Mouse (Mus musculus) limb, embryonic 12.5 days (tissue): Measurements from ENCODE around the gene AC192777.2. TPM values are rescaled to one million over a fixed set of nuclear protein-coding genes. Genes with fewer than 3 reads are reported as not detected.
"Not testable (repeated sequence)": the region's sequence is repeated elsewhere in the genome, so short reads cannot be mapped to it uniquely, and the experiment has no call there.

Source experiments
- ATAC-seq: fragments of 200-750 bp; cut with Nextera tagmentation; 2 replicates; pipeline ENCODE4 v1.8.0; 2017; ENCODE audit warnings: low read depth, moderate TSS enrichment; ENCODE audit not compliant: insufficient number of reproducible peaks, insufficient read depth, low FRiP score, low TSS enrichment
- H3K27ac ChIP-seq: fragments of 300-500 bp; sonication (generic); 2 replicates; pipeline ENCODE4 v1.5.1; 2016; ENCODE audit warnings: mild to moderate bottlenecking, moderate library complexity
- H3K27me3 ChIP-seq: fragments of 300-500 bp; sonication (generic); 2 replicates; pipeline ENCODE4 v1.6.1; 2016; ENCODE audit warnings: mild to moderate bottlenecking, moderate library complexity
- H3K36me3 ChIP-seq: fragments of 300-500 bp; sonication (generic); 2 replicates; pipeline ENCODE4 v1.6.1; 2016; ENCODE audit warnings: mild to moderate bottlenecking, moderate library complexity
- H3K4me1 ChIP-seq: fragments of 300-500 bp; sonication (generic); replicated peaks from 2 replicates; pipeline ENCODE4 v1.6.1; 2016
- H3K4me2 ChIP-seq: fragments of 300-500 bp; sonication (generic); 2 replicates; pipeline ENCODE4 v1.6.1; 2016; ENCODE audit warnings: mild to moderate bottlenecking, moderate library complexity
- H3K4me3 ChIP-seq: fragments of 300-500 bp; sonication (generic); replicated peaks from 2 replicates; pipeline ENCODE4 v1.5.1; 2016; ENCODE audit warnings: mild to moderate bottlenecking
- H3K9ac ChIP-seq: fragments of 300-500 bp; sonication (generic); replicated peaks from 2 replicates; pipeline ENCODE4 v1.6.1; 2016; ENCODE audit warnings: mild to moderate bottlenecking, moderate library complexity
- H3K9me3 ChIP-seq: fragments of 300-500 bp; sonication (generic); 2 replicates; pipeline ENCODE4 v1.6.1; 2016; ENCODE audit warnings: mild to moderate bottlenecking, moderate library complexity
- WGBS: fragments of 180-500 bp; shearing (Covaris S2); methylation state at CpG from one replicate; pipeline ENCODE4 v1.1.7; 2016; 5-methylcytosine and 5-hydroxymethylcytosine counted together
- microRNA-seq: library from miRNA; unstranded; fragments of <30 nt; microRNA quantifications from one replicate; pipeline ENCODE4, GENCODE M21; 2017
- polyA plus RNA-seq: library from polyadenylated mRNA; unstranded; fragments of >200 nt; fragmentation: Nextera tagmentation; extraction: Ambion mirVana; gene quantifications from 2 replicates; pipeline ENCODE4 v1.2.1, GENCODE M21; 2016

Gene AC192777.2
- polyA plus RNA-seq, result not detected in 2 replicates

GRCm38 (mm10) chr17:40095150-40095549, at the start of gene AC192777.2:
AC192777.2 (plus strand) TSS chr17:40095450.
- not testable (repeated sequence) for H3K36me3 ChIP-seq, H3K27me3 ChIP-seq, ATAC-seq, H3K9ac ChIP-seq, H3K9me3 ChIP-seq, H3K4me3 ChIP-seq, H3K27ac ChIP-seq, H3K4me1 ChIP-seq, H3K4me2 ChIP-seq
- WGBS, result 83% methylated on average over 1 of the region's 1 CpGs

DNA sequence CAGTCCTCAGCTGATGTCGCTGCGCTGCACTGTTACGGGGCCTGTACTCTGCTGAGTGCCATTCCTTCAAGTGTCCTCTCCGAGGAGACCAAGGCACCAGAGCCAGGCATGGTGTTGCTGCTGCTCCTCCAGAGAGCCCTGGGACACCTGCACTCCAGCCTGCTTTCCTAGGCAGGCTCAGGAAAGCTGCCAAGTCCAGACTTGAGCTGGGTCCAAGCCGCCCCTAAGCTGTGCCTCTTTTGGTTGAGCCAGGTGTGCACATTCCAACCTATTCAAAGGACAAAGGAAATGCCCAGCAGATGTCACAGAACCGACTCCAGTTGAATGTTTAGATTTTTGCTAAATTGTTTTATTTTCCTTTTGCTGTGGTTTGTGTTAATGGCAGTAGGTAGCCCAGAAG, 20.9 kb downstream of the AC192777.2 start:
- not testable (repeated sequence) for H3K4me2 ChIP-seq, H3K4me3 ChIP-seq, H3K36me3 ChIP-seq, H3K9me3 ChIP-seq, H3K4me1 ChIP-seq, H3K27ac ChIP-seq, H3K27me3 ChIP-seq, H3K9ac ChIP-seq
- peak; percentile 52; the same call in 1 of the 2 replicates for ATAC-seq
- 82% methylated on average over 6 of the region's 6 CpGs for WGBS

- H3K4me1 ChIP-seq, H3K27ac ChIP-seq, H3K27me3 ChIP-seq, H3K9ac ChIP-seq, H3K36me3 ChIP-seq, ATAC-seq, H3K9me3 ChIP-seq, H3K4me3 ChIP-seq, H3K4me2 ChIP-seq: not testable (repeated sequence)
- 55% methylated on average over 4 of the region's 4 CpGs for WGBS
These were observed 21.6 kb downstream of the AC192777.2 start for GRCm38 (mm10) chr17:40116877-40117276.

Small RNAs within 50 kb of the gene (microRNA-seq; reads per million reads assigned to microRNA genes)
- not detected for gene Gm26376

Other genes with a start within 250 kb of the AC192777.2 start
- gene Esp38, start 144.9 kb upstream of the AC192777.2 start, polyA plus RNA-seq, result not detected in 2 replicates
- gene Pgk2, start 113.2 kb downstream of the AC192777.2 start, polyA plus RNA-seq, result not detected in 2 replicates
- not detected in 2 replicates for gene Crisp3, start 146.8 kb downstream of the AC192777.2 start, polyA plus RNA-seq
- not detected in 2 replicates for gene Crisp1, start 223.8 kb downstream of the AC192777.2 start, polyA plus RNA-seq